Mouse (Mus musculus) gastrocnemius, adult 2 months (tissue): ENCODE measurements at regions not wholly inside any gene's neighbourhood (a gene's known extent, or its start where the extent isn't known, plus 50 kb on each side); places are given as distances from the start of the nearest gene placed in this dataset.
A peak's percentile ranks its signal among the peaks of the same experiment; 100 is the strongest.

Source experiments
- DNase-seq: peaks from one replicate; pipeline ENCODE4 v3.0.0; 2022
- H3K27ac ChIP-seq: fragments of 200-600 bp; 2 replicates; pipeline ENCODE4 v1.8.1; 2022; ENCODE audit warnings: mild to moderate bottlenecking
- H3K4me3 ChIP-seq: fragments of 200-600 bp; 2 replicates; pipeline ENCODE4 v1.8.1; 2022; ENCODE audit warnings: mild to moderate bottlenecking, moderate library complexity
- CTCF ChIP-seq: fragments of 200-600 bp; IDR thresholded peaks from 2 replicates; pipeline ENCODE4 v1.8.1; 2022; ENCODE audit warnings: antibody characterized with exemption, mild to moderate bottlenecking, moderate library complexity
- intact Hi-C: fragments of 180-260 bp; cut with DNase I; formaldehyde crosslinking; loops from one replicate; pipeline ENCODE4 v1.15.1; 2025

- DNase-seq = no peak
- no peak overlapping the region for H3K27ac ChIP-seq
- no peak overlapping the region for H3K4me3 ChIP-seq
- intact Hi-C loops = no loop called here
- TF ChIP-seq CTCF = no peak
Observed at GRCm38 (mm10) chr1:185074001-185074400, 74.6 kb upstream of the Mark1 start.

- no peak overlapping the region for H3K4me3 ChIP-seq
- intact Hi-C loops = no loop called here
- no peak overlapping the region for H3K27ac ChIP-seq
- TF ChIP-seq CTCF = no peak
- no peak for DNase-seq
Observed at GRCm38 (mm10) chr1:185072766-185073165, 73.4 kb upstream of the Mark1 start.

- H3K4me3 ChIP-seq = no peak overlapping the region
- no peak for DNase-seq
- H3K27ac ChIP-seq = no peak overlapping the region
- TF ChIP-seq CTCF = no peak
- intact Hi-C loops = no loop called here
Observed at GRCm38 (mm10) chr1:185071566-185071965, 72.2 kb upstream of the Mark1 start.

- no peak overlapping the region for H3K4me3 ChIP-seq
- intact Hi-C loops = no loop called here
Observed at GRCm38 (mm10) chr1:185070853-185071149, 71.4 kb upstream of the Mark1 start.

GRCm38 (mm10) chr1:185070062-185070852 lies 70.9 kb upstream of the Mark1 start:
- H3K27ac ChIP-seq = no peak overlapping the region
- intact Hi-C loops = no loop called here
- H3K4me3 ChIP-seq = no peak overlapping the region
- no peak for TF ChIP-seq CTCF
- DNase-seq = no peak

More at GRCm38 (mm10) chr1:185070853-185071149, 71.4 kb upstream of the Mark1 start:
- DNase-seq = no peak
- no peak overlapping the region for H3K27ac ChIP-seq
- TF ChIP-seq CTCF = no peak

- no peak for DNase-seq
- no peak overlapping the region for H3K27ac ChIP-seq
- no peak for TF ChIP-seq CTCF
- no peak overlapping the region for H3K4me3 ChIP-seq
- intact Hi-C loops = no loop called here
Observed at GRCm38 (mm10) chr1:185068136-185068535, 68.8 kb upstream of the Mark1 start.

- intact Hi-C loops = no loop called here
- no peak for DNase-seq
Observed at GRCm38 (mm10) chr1:185067661-185068060, 68.3 kb upstream of the Mark1 start.

GRCm38 (mm10) chr1:185065056-185065455 lies 65.7 kb upstream of the Mark1 start:
- Histone ChIP-seq H3K4me3 (no peak overlapping the region), H3K27ac (no peak overlapping the region)
- intact Hi-C loops = no loop called here
- no peak for TF ChIP-seq CTCF
- DNase-seq = no peak

More at GRCm38 (mm10) chr1:185067661-185068060, 68.3 kb upstream of the Mark1 start:
- Histone ChIP-seq H3K4me3 (no peak overlapping the region), H3K27ac (no peak overlapping the region)
- TF ChIP-seq CTCF = no peak

GRCm38 (mm10) chr1:185062103-185062502 lies 62.7 kb upstream of the Mark1 start:
- intact Hi-C loops = no loop called here
- Histone ChIP-seq H3K4me3 (no peak overlapping the region), H3K27ac (no peak overlapping the region)
- no peak for TF ChIP-seq CTCF
- no peak for DNase-seq

- no peak for DNase-seq
- intact Hi-C loops = no loop called here
- Histone ChIP-seq H3K4me3 (no peak overlapping the region), H3K27ac (no peak overlapping the region)
- no peak for TF ChIP-seq CTCF
Observed at GRCm38 (mm10) chr1:185057443-185057842, 58.1 kb upstream of the Mark1 start.

GRCm38 (mm10) chr1:185052700-185053099 lies 53.3 kb upstream of the Mark1 start:
- DNase-seq = no peak
- no peak overlapping the region for H3K27ac ChIP-seq
- no peak overlapping the region for H3K4me3 ChIP-seq
- TF ChIP-seq CTCF = no peak
- intact Hi-C loops = no loop called here

- H3K4me3 ChIP-seq = no peak overlapping the region
- TF ChIP-seq CTCF = no peak
- no peak for DNase-seq
- peak overlapping the region; percentile 65; the same call in 1 of the 2 replicates for H3K27ac ChIP-seq
- intact Hi-C loops = no loop called here
Observed at GRCm38 (mm10) chr1:185049980-185050379, 50.6 kb upstream of the Mark1 start.
